Mouse (Mus musculus) forebrain, embryonic 12.5 days (tissue): ENCODE data around the gene Sema4d. TPM values are rescaled to one million over a fixed set of nuclear protein-coding genes. Genes with fewer than 3 reads are reported as not detected.

Experiments used
- ATAC-seq: fragments of 200-750 bp; cut with Nextera tagmentation; 2 replicates; pipeline ENCODE4 v1.8.0; 2017; ENCODE audit warnings: moderate TSS enrichment; ENCODE audit not compliant: low FRiP score
- H3K27ac ChIP-seq: fragments of 300-500 bp; sonication (generic); 2 replicates; pipeline ENCODE4 v1.5.1; 2016; ENCODE audit warnings: mild to moderate bottlenecking
- H3K27me3 ChIP-seq: fragments of 300-500 bp; sonication (generic); 2 replicates; pipeline ENCODE4 v1.6.1; 2016; ENCODE audit warnings: mild to moderate bottlenecking
- H3K36me3 ChIP-seq: fragments of 300-500 bp; sonication (generic); replicated peaks from 2 replicates; pipeline ENCODE4 v1.6.1; 2016; ENCODE audit warnings: mild to moderate bottlenecking
- H3K4me1 ChIP-seq: fragments of 300-500 bp; sonication (generic); 2 replicates; pipeline ENCODE4 v1.6.1; 2016
- H3K4me2 ChIP-seq: fragments of 300-500 bp; sonication (generic); 2 replicates; pipeline ENCODE4 v1.6.1; 2016; ENCODE audit warnings: mild to moderate bottlenecking, moderate library complexity
- H3K4me3 ChIP-seq: fragments of 300-500 bp; sonication (generic); replicated peaks from 2 replicates; pipeline ENCODE4 v1.5.1; 2016; ENCODE audit warnings: mild to moderate bottlenecking
- H3K9ac ChIP-seq: fragments of 300-500 bp; sonication (generic); 2 replicates; pipeline ENCODE4 v1.6.1; 2016; ENCODE audit warnings: mild to moderate bottlenecking
- H3K9me3 ChIP-seq: fragments of 300-500 bp; sonication (generic); 2 replicates; pipeline ENCODE4 v1.6.1; 2016
- WGBS: fragments of 180-500 bp; shearing (Covaris S2); methylation state at CpG from one replicate; pipeline ENCODE4 v1.1.7; 2016; 5-methylcytosine and 5-hydroxymethylcytosine counted together
- polyA plus RNA-seq: library from polyadenylated mRNA; unstranded; fragments of >200 nt; fragmentation: Nextera tagmentation; extraction: Ambion mirVana; gene quantifications from 2 replicates; pipeline ENCODE4 v1.2.1, GENCODE M21; 2016

Gene Sema4d
- polyA plus RNA-seq, 1 experiment from 2014 or later = 8.2 TPM

DNA sequence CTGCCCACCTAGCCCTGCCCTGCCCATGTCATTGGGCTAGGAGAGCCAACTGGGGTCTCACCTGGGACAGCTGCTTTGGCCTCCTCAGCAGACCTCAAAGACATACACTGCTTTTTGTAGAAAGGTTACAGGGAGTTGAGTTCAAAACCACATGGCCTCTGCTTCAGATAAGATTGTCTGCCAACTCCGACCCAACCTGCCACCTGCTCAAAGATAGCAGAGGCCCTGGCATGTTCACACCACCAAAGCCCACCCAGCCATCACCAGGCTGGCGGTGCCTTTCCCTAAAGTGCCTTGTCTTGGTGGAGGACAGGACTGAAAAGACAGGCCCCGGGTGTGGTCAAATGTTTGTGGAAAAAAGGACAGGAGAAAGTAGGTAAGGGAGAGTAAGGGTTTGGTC lies 95.2 kb downstream of the Sema4d start:
- H3K4me3 ChIP-seq = no peak overlapping the region
- H3K4me2 ChIP-seq = no peak overlapping the region
- no peaks in the 10 kb centered on the region for H3K27me3 ChIP-seq
- H3K4me1 ChIP-seq = no peaks in the 10 kb centered on the region
- no peak for ATAC-seq
- peaks cover 12% of the 10 kb centered on the region; the same call in 1 of the 2 replicates for H3K36me3 ChIP-seq
- no peaks in the 10 kb centered on the region for H3K9me3 ChIP-seq
- no peak overlapping the region for H3K9ac ChIP-seq
- whole genome bisulfite sequencing = 97% methylated on average over 3 of the region's 3 CpGs
- H3K27ac ChIP-seq = no peak overlapping the region

DNA sequence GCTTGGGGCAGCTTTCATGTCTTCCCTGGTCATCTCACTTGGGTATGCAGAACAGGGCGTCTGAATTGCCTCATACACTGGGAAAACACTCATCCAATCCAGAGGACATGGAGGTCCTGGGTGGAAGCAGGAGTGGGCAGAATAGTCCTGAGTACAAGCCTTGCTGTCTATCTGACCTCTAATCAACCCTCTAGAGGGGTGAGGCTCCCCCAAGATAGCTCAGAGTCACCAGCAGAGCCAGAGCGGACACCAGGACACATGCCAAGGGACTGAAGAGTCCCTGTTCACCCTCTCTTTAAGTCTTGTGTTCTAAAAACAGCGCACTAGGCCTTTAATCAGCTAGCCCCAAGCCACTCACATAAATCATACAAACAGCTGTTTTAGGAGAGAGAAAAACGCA lies 95.7 kb downstream of the Sema4d start:
- H3K27me3 ChIP-seq = no peaks in the 10 kb centered on the region
- H3K4me3 ChIP-seq = no peak overlapping the region
- H3K9me3 ChIP-seq = no peaks in the 10 kb centered on the region
- no peak overlapping the region for H3K9ac ChIP-seq
- 83% methylated on average over 4 of the region's 4 CpGs for WGBS
- H3K36me3 ChIP-seq = 0 out of 2 replicates have a peak, but pooled peaks cover 8% of the 10 kb centered on the region
- ATAC-seq = no peak
- H3K27ac ChIP-seq = no peak overlapping the region
- no peak overlapping the region for H3K4me2 ChIP-seq
- H3K4me1 ChIP-seq = no peaks in the 10 kb centered on the region

DNA sequence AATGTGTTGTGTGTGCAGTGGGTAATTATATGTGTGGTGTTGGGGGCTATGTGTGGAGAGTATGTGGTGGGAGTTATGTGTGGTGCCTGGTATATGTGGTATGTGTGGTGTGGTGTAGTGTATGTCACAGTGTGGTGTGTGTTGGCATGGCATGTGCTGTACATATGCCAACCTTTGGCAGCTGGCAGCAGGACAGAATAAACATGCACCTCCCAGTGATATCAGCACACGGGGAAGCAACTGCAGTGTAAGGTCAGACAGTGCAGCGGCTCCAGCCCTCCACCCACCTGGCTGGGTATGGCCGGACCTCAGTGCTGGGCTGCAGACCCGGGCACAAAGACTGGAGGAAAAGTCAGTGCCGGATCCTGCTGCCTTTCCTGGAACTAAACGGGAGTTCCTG lies 96.1 kb downstream of the Sema4d start:
- Histone ChIP-seq H3K9ac (no peak overlapping the region), H3K27ac (no peak overlapping the region), H3K9me3 (no peaks in the 10 kb centered on the region), H3K4me1 (no peaks in the 10 kb centered on the region), H3K36me3 (0 out of 2 replicates have a peak, but pooled peaks cover 6% of the 10 kb centered on the region), H3K4me2 (no peak overlapping the region), H3K4me3 (no peak overlapping the region), H3K27me3 (no peaks in the 10 kb centered on the region)
- no peak for ATAC-seq
- 90% methylated on average over 6 of the region's 6 CpGs for WGBS

DNA sequence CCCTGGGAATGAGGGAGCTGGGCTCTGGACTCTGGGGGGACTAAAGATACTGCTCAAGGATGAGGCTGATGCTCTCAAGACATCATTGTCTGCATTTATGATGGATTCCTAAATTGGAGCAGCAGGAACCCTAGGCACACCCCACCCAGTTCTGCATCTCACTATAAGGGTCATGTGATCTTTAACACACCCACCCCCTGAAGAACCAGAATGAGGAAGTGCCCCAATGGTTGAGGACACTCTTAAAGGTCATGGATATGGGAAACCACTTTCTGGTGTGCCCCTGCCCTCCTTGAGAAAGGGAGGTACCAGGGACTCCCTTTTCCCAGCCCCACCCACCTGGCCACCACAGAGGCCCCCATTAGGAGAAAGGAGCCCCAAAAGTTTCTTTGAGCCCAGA lies 97.1 kb downstream of the Sema4d start:
- Histone ChIP-seq H3K4me1 (no peaks in the 10 kb centered on the region), H3K9ac (no peak overlapping the region), H3K9me3 (no peaks in the 10 kb centered on the region), H3K27ac (no peak overlapping the region), H3K27me3 (no peaks in the 10 kb centered on the region), H3K4me3 (no peak overlapping the region), H3K36me3 (0 out of 2 replicates have a peak, but pooled peaks cover 3% of the 10 kb centered on the region), H3K4me2 (no peak overlapping the region)
- no peak for ATAC-seq

DNA sequence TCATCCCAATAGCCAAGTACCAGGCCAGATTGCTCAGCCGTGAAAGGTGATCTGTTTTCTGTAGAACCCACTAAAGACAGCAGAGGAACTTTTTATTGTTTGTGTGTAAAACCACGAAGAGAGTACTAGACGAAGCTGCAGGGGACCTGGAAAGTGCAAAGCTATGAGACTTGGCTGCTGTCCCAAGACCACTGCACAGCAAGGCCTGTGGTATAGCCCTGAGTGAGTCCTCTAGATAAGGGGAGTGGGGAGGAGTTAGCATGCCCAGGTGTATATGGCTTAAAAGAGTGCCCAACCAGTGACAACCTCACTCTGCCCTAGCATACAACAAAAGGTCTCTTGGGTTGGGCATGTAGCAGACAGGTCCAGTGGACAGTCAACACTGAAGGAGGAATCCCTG lies 104.9 kb downstream of the Sema4d start:
- peaks cover 48% of the 10 kb centered on the region for H3K36me3 ChIP-seq
- no peak overlapping the region for H3K27ac ChIP-seq
- H3K9ac ChIP-seq = no peak overlapping the region
- H3K4me2 ChIP-seq = no peak overlapping the region
- WGBS = 69% methylated on average over 3 of the region's 3 CpGs
- H3K4me1 ChIP-seq = no peaks in the 10 kb centered on the region
- no peak overlapping the region for H3K4me3 ChIP-seq
- ATAC-seq = no peak
- no peaks in the 10 kb centered on the region for H3K27me3 ChIP-seq
- H3K9me3 ChIP-seq = no peaks in the 10 kb centered on the region

DNA sequence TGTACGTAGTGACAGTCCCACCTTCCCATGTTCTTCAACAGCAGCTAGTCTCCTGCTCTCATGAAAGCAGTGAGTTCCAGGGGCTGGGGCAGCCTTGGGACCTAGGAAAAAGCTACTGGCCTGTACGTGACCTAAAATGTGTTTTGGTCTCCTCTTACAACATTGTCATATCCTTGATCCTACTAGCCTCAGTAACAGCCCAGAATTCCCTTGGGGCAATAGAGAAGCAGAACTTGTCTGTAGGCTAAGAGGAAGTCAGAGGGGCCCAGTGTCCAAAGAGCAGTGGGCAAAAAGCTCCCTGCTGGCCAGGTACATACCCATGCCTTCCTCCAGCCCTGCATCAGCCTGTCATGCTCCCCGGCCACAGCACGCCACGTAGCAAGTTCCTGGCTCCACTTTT lies 106.6 kb downstream of the Sema4d start:
- 95% methylated on average over 5 of the region's 5 CpGs for WGBS
- Histone ChIP-seq H3K36me3 (peaks cover 64% of the 10 kb centered on the region), H3K9me3 (no peaks in the 10 kb centered on the region), H3K4me3 (no peak overlapping the region), H3K27me3 (no peaks in the 10 kb centered on the region), H3K9ac (no peak overlapping the region), H3K4me1 (no peaks in the 10 kb centered on the region), H3K4me2 (no peak overlapping the region), H3K27ac (no peak overlapping the region)
- no peak for ATAC-seq

DNA sequence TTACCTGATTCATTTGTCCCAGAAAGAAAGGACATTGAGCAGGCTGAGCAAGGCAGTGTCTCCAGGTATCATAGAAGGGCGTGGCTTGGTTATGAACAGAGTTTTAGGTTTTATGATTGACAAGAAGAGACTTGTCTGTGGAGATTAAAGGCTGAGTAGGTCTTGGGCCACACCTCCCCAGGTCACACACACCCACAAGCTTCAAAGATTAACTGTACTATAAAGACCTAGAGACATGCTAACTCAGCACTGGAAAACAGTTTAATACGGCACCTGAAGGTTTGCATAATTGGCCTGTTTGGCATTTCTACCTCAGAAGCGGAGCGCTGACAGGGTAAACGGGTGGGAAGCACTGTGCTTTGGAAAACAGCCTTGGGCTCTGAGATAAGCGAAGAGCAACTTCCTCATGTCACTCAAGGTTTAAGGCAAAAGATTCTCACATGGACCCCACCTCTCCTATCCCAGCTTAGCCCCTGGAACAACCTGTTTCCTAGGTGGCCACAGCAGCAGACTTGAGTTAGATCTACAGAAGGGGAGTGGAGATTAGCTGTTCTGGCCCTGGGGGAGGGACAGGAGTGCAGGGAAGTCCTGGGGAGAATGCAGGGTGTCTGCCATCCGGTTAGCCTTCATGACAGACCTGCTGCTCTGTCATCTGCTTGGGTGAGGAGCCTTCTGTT lies 108.1 kb downstream of the Sema4d start:
- Histone ChIP-seq H3K4me1 (no peaks in the 10 kb centered on the region), H3K27ac (no peak overlapping the region), H3K4me2 (no peak overlapping the region), H3K36me3 (peaks cover 80% of the 10 kb centered on the region), H3K4me3 (no peak overlapping the region), H3K27me3 (no peaks in the 10 kb centered on the region), H3K9ac (no peak overlapping the region), H3K9me3 (no peaks in the 10 kb centered on the region)
- ATAC-seq = no peak
- 94% methylated on average over 7 of the region's 7 CpGs for WGBS

DNA sequence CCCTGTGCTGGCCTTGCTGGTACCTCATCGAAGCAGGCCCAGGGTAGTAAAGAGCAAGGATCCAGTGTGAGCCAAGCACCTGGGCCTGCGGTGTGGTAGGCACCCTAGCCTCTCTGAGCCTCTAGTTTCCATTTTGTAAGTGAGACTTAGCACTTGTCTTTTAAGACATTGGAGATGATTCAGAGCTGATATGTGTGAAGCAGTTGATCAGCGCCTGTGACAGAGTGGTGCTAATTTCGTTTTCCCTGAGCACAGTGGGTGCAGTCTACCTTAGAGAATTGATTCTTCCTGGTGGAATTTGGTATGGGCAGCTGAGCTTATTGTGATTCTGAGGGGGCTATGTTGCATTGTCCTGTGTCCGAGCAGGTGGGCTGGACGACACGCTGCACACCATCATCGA lies 111.9 kb downstream of the Sema4d start:
- H3K4me3 ChIP-seq = no peak overlapping the region
- no peak for ATAC-seq
- H3K27me3 ChIP-seq = no peaks in the 10 kb centered on the region
- no peaks in the 10 kb centered on the region for H3K4me1 ChIP-seq
- H3K4me2 ChIP-seq = no peak overlapping the region
- no peak overlapping the region for H3K9ac ChIP-seq
- H3K36me3 ChIP-seq = peaks cover 97% of the 10 kb centered on the region
- WGBS = 96% methylated on average over 8 of the region's 8 CpGs
- no peak overlapping the region for H3K27ac ChIP-seq
- H3K9me3 ChIP-seq = no peaks in the 10 kb centered on the region

DNA sequence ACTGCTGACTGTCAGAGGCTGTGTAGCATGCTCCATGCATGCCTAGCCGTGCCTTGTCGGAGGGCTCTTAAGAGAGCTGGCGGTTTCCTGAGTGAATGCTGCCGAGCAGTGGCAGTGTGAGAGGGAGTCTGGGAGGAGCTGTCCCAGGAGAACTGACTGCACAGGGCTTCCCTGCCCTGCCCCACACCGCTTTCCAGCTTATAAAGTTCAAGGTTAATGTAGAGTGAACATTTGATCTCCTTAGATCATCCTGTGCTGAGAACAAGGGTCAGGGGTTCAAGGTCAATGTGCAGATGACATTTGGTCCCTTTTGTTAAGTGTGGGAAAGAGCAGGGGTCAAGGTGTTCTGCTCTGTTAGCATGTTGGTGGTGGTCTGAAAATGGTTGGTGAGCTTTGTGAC lies 112.5 kb downstream of the Sema4d start:
- Histone ChIP-seq H3K27me3 (no peaks in the 10 kb centered on the region), H3K4me3 (no peak overlapping the region), H3K4me2 (no peak overlapping the region), H3K4me1 (no peaks in the 10 kb centered on the region), H3K36me3 (peaks cover 97% of the 10 kb centered on the region), H3K9me3 (no peaks in the 10 kb centered on the region), H3K9ac (no peak overlapping the region), H3K27ac (no peak overlapping the region)
- ATAC-seq = no peak
- 82% methylated on average over 5 of the region's 5 CpGs for WGBS

DNA sequence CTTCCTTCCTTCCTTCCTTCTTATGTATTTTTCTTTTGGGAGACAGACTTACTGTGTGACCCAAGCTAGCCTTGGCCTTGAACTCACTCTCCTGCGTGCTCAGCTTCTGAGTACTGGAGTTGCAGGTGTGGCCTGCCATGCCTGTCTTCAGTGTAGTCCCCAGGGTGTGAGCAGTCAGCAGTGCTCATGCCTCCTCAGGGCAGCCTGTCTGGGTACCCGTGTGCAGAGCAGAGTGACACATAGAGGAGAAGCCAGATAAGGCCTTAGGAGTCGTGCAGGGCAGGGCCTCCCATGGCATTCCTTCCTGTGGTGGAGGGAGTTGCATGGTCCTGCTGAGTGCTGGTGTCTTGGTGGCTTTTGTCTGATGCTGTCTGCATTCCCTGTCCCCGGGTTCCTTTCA lies 114.2 kb downstream of the Sema4d start:
- Histone ChIP-seq H3K4me3 (no peak overlapping the region), H3K4me2 (no peak overlapping the region), H3K36me3 (peaks cover 97% of the 10 kb centered on the region), H3K9ac (no peak overlapping the region), H3K4me1 (no peaks in the 10 kb centered on the region), H3K27me3 (no peaks in the 10 kb centered on the region), H3K9me3 (no peaks in the 10 kb centered on the region), H3K27ac (no peak overlapping the region)
- 92% methylated on average over 4 of the region's 4 CpGs for WGBS
- no peak for ATAC-seq

DNA sequence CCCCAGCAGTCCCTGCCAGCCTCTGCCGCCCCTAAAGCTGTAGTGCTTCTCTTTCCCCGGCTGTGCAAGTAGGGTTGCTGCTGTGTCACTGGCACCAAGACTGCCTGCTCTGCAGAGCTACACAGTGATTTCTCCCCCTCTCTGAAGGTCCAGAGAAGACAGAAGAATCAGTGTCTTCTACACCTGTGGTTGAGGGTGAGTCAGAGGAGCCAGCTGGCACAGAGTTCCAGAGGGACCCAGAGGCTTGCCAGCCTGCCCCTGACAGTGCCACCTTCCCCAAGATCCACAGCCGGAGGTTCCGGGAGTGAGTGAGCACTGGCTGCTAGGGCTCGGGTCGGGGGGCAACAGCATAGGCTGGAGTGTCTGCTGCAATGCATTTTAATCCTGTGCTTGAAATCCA lies 114.9 kb downstream of the Sema4d start:
- 96% methylated on average over 6 of the region's 6 CpGs for WGBS
- H3K4me2 ChIP-seq = no peak overlapping the region
- peaks cover 98% of the 10 kb centered on the region for H3K36me3 ChIP-seq
- no peaks in the 10 kb centered on the region for H3K4me1 ChIP-seq
- no peak overlapping the region for H3K9ac ChIP-seq
- H3K27me3 ChIP-seq = no peaks in the 10 kb centered on the region
- no peaks in the 10 kb centered on the region for H3K9me3 ChIP-seq
- H3K4me3 ChIP-seq = no peak overlapping the region
- no peak for ATAC-seq
- no peak overlapping the region for H3K27ac ChIP-seq

DNA sequence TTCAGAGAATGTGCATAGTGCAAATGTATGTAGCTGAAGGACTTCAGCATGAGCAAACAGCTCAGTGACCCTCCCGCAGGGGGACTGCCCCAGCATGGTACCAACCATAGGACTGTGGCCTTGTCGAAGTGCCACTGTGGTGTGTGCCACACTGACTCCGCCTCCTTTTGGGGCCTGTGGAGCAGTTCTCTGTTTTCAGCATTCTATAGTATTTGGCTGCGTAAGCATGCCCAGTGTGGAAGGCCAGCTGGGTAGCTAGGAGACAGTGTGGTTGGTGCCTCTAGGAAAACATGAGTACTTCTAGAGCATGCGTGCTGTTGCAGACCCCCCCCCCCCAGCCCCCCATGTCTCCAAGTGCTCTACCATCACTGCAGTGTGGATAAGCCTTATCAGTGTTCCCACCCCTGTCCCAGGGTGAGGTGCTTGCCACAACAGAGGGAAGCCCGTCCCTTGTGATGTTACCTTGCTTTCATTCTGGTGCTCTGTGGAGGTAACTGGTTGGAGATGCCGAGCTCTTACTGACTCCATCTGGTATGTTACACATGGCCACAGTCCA lies 115.8 kb downstream of the Sema4d start:
- ATAC-seq = no peak
- H3K4me3 ChIP-seq = no peak overlapping the region
- WGBS = 89% methylated on average over 7 of the region's 7 CpGs

DNA sequence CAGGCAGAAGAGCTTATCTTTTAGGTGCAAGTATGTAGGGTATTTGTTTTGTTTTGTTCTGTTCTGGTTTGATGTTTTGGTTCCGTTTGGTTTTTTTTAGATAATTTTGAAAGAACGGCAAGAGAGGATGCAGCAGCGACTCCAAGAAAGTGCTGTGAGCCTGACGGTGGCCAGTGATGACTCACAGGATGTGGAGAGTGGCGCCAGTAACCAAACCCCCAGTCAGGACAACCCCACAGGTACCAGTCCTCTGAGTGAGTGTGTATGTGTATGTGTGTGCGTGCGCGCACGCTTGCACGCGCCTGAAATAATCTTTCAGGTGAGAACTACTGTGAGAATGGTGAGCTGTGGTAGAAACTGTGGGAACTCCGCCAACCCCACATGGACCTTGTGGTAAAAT lies 116.5 kb downstream of the Sema4d start:
- no peak overlapping the region for H3K4me3 ChIP-seq
- no peaks in the 10 kb centered on the region for H3K27me3 ChIP-seq
- no peak overlapping the region for H3K27ac ChIP-seq
- peaks cover 89% of the 10 kb centered on the region for H3K36me3 ChIP-seq
- no peak for ATAC-seq
- H3K9ac ChIP-seq = no peak overlapping the region
- WGBS = 96% methylated on average over 12 of the region's 12 CpGs
- H3K9me3 ChIP-seq = no peaks in the 10 kb centered on the region
- H3K4me2 ChIP-seq = no peak overlapping the region
- no peaks in the 10 kb centered on the region for H3K4me1 ChIP-seq

More for the DNA sequence above, 115.8 kb downstream of the Sema4d start:
- Histone ChIP-seq H3K27me3 (no peaks in the 10 kb centered on the region), H3K27ac (no peak overlapping the region), H3K9me3 (no peaks in the 10 kb centered on the region), H3K4me2 (no peak overlapping the region), H3K36me3 (peaks cover 96% of the 10 kb centered on the region), H3K9ac (no peak overlapping the region), H3K4me1 (no peaks in the 10 kb centered on the region)
